Mouse (Mus musculus) stomach, postnatal 0 days (tissue): ENCODE measurements at regions not wholly inside any gene's neighbourhood (a gene's known extent, or its start where the extent isn't known, plus 50 kb on each side); places are given as distances from the start of the nearest gene placed in this dataset.

ENCODE experiments used
- ATAC-seq: fragments of 200-750 bp; cut with Nextera tagmentation; 2 replicates; pipeline ENCODE4 v1.8.0; 2017; ENCODE audit not compliant: low FRiP score, low TSS enrichment
- DNase-seq: peaks from one replicate; pipeline ENCODE4 v3.0.0-alpha.2; 2016; ENCODE audit warnings: low spot score
- H3K27ac ChIP-seq: fragments of 300-500 bp; sonication (generic); replicated peaks from 2 replicates; pipeline ENCODE4 v1.5.1; 2014; ENCODE audit warnings: mild to moderate bottlenecking, control low read depth
- H3K27me3 ChIP-seq: fragments of 300-500 bp; sonication (generic); 2 replicates; pipeline ENCODE4 v1.6.1; 2014; ENCODE audit warnings: low read length; ENCODE audit not compliant: control insufficient read depth, insufficient read depth
- H3K36me3 ChIP-seq: fragments of 300-500 bp; sonication (generic); 2 replicates; pipeline ENCODE4 v1.6.1; 2014; ENCODE audit warnings: low read length, mixed read lengths; ENCODE audit not compliant: control insufficient read depth, insufficient read depth
- H3K4me1 ChIP-seq: fragments of 300-500 bp; sonication (generic); replicated peaks from 2 replicates; pipeline ENCODE4 v1.6.1; 2014; ENCODE audit warnings: antibody characterized with exemption; ENCODE audit not compliant: control insufficient read depth, insufficient read depth
- H3K4me2 ChIP-seq: fragments of 300-500 bp; sonication (generic); replicated peaks from 2 replicates; pipeline ENCODE4 v1.6.1; 2014; ENCODE audit warnings: low read depth, mild to moderate bottlenecking, control low read depth, moderate library complexity
- H3K4me3 ChIP-seq: fragments of 300-500 bp; sonication (generic); 2 replicates; pipeline ENCODE4 v1.5.1; 2014; ENCODE audit warnings: low read depth, low read length, control low read depth
- H3K9ac ChIP-seq: fragments of 300-500 bp; sonication (generic); 2 replicates; pipeline ENCODE4 v1.6.1; 2014; ENCODE audit warnings: mild to moderate bottlenecking, low read length, control low read depth, mixed read lengths
- H3K9me3 ChIP-seq: fragments of 300-500 bp; sonication (generic); 2 replicates; pipeline ENCODE4 v1.6.1; 2016; ENCODE audit warnings: low read length; ENCODE audit not compliant: control insufficient read depth
- CTCF ChIP-seq: IDR thresholded peaks from 2 replicates; pipeline ENCODE4 v1.5.1; 2016; ENCODE audit warnings: antibody characterized with exemption, low read depth, mild to moderate bottlenecking, moderate library complexity
- EP300 ChIP-seq: optimal IDR thresholded peaks from 2 replicates; pipeline ENCODE3; 2016; ENCODE audit warnings: antibody characterized with exemption
- whole genome bisulfite sequencing: fragments of 180-500 bp; shearing (Covaris S2); extraction: QIAGEN DNeasy Blood & Tissue Kit; methylation state at CpG from one replicate; pipeline ENCODE4 v1.1.7; 2014; 5-methylcytosine and 5-hydroxymethylcytosine counted together

- Histone ChIP-seq H3K27ac (no peak overlapping the region), H3K4me3 (no peak overlapping the region), H3K36me3 (no peaks in the 10 kb centered on the region), H3K9me3 (no peaks in the 10 kb centered on the region), H3K4me2 (no peak overlapping the region), H3K4me1 (no peaks in the 10 kb centered on the region), H3K27me3 (no peaks in the 10 kb centered on the region), H3K9ac (no peak overlapping the region)
- WGBS = 58% methylated on average over 3 of the region's 3 CpGs
- TF ChIP-seq CTCF = no peak
- no peak for TF ChIP-seq EP300
- DNase-seq (no peak), ATAC-seq (no peak)
Measured at GRCm38 (mm10) chr10:109515225-109515624, 504.4 kb upstream of the Syt1 start.

GRCm38 (mm10) chr10:109510917-109511715 is 500.3 kb upstream of the Syt1 start:
- 63% methylated on average over 1 of the region's 1 CpGs for WGBS
- Histone ChIP-seq H3K4me1 (no peaks in the 10 kb centered on the region), H3K27ac (no peak overlapping the region), H3K36me3 (no peaks in the 10 kb centered on the region), H3K4me3 (no peak overlapping the region), H3K9me3 (no peaks in the 10 kb centered on the region), H3K27me3 (no peaks in the 10 kb centered on the region), H3K4me2 (no peak overlapping the region), H3K9ac (no peak overlapping the region)
- TF ChIP-seq CTCF (no peak), EP300 (no peak)
- DNase-seq (no peak), ATAC-seq (no peak)

GRCm38 (mm10) chr10:109508553-109508952 is 497.8 kb upstream of the Syt1 start:
- H3K27ac ChIP-seq = no peak overlapping the region
- ATAC-seq = no peak
- H3K4me2 ChIP-seq = no peak overlapping the region
- H3K4me3 ChIP-seq = no peak overlapping the region
- H3K36me3 ChIP-seq = no peaks in the 10 kb centered on the region
- TF ChIP-seq CTCF (no peak), EP300 (no peak)
- H3K9me3 ChIP-seq = no peaks in the 10 kb centered on the region
- no peaks in the 10 kb centered on the region for H3K27me3 ChIP-seq
- H3K4me1 ChIP-seq = no peaks in the 10 kb centered on the region
- WGBS = 65% methylated on average over 1 of the region's 1 CpGs
- H3K9ac ChIP-seq = no peak overlapping the region
- DNase-seq = no peak

DNA sequence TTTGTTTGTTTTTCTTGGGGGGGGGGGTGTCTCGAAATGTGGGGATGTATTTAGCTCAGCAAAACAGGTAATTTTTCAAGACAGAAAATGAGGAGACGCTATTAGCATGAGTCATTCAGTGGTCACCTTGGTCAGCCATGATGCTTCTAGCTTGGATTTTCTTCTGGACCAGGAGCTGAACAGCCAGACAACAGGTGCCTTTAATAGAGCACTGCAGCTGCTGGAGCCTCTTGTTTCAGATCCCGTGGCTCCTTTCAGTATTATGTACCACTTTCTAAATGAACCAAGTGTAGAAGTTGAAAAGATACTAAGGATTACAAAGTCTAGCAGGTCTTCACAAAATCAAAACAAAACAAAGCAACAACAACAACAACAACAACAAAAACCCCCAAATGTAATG is 496.4 kb upstream of the Syt1 start:
- H3K9me3 ChIP-seq = no peaks in the 10 kb centered on the region
- H3K27ac ChIP-seq = no peak overlapping the region
- DNase-seq = no peak
- H3K9ac ChIP-seq = no peak overlapping the region
- TF ChIP-seq EP300 (no peak), CTCF (no peak)
- no peak overlapping the region for H3K4me2 ChIP-seq
- H3K4me3 ChIP-seq = no peak overlapping the region
- WGBS = 75% methylated on average over 3 of the region's 3 CpGs
- ATAC-seq = no peak
- H3K36me3 ChIP-seq = no peaks in the 10 kb centered on the region
- H3K4me1 ChIP-seq = no peaks in the 10 kb centered on the region
- H3K27me3 ChIP-seq = no peaks in the 10 kb centered on the region

- DNase-seq = no peak
- peak; percentile 53 for TF ChIP-seq CTCF
- no peak for TF ChIP-seq EP300
- H3K27me3 ChIP-seq = no peaks in the 10 kb centered on the region
- no peaks in the 10 kb centered on the region for H3K4me1 ChIP-seq
- WGBS = 63% methylated on average over 4 of the region's 4 CpGs
- H3K9ac ChIP-seq = no peak overlapping the region
- no peaks in the 10 kb centered on the region for H3K9me3 ChIP-seq
- ATAC-seq = no peak
- no peak overlapping the region for H3K4me3 ChIP-seq
- no peak overlapping the region for H3K27ac ChIP-seq
- no peak overlapping the region for H3K4me2 ChIP-seq
- no peaks in the 10 kb centered on the region for H3K36me3 ChIP-seq
Measured at GRCm38 (mm10) chr10:109504683-109505082, 493.9 kb upstream of the Syt1 start.

GRCm38 (mm10) chr10:109500861-109501260 is 490.1 kb upstream of the Syt1 start:
- ATAC-seq = no peak
- no peak overlapping the region for H3K4me3 ChIP-seq

More at GRCm38 (mm10) chr10:109500861-109501260, 490.1 kb upstream of the Syt1 start:
- H3K9ac ChIP-seq = no peak overlapping the region
- no peaks in the 10 kb centered on the region for H3K9me3 ChIP-seq
- no peaks in the 10 kb centered on the region for H3K27me3 ChIP-seq
- H3K27ac ChIP-seq = no peak overlapping the region
- DNase-seq = no peak
- TF ChIP-seq CTCF (no peak), EP300 (no peak)
- no peaks in the 10 kb centered on the region for H3K4me1 ChIP-seq
- H3K36me3 ChIP-seq = no peaks in the 10 kb centered on the region
- H3K4me2 ChIP-seq = no peak overlapping the region
